10 mouse cellular contexts compared by ENCODE assay signal in genomic region chr12:100486232-100486631, GRCm38 (mm10). TPM values are rescaled to one million over a fixed set of nuclear protein-coding genes. Genes with fewer than 3 reads are reported as not detected.
DNase-seq lines count a peak whose midpoint lies in the region; TF ChIP-seq lines count a peak whose summit lies in the region.
"Had no signal": no experiment of that assay in that cellular context is flagged by ENCODE, and none has a peak within 500 bp of the region (broad histone marks: within the 10 kb centered on the region; RNA-seq: fewer than 3 reads in every experiment).

No protein-coding gene starts in this region.

- WGBS in lung, adult 2 months, result 63% methylated on average over 6 of the region's 6 CpGs

- H3K36me3 ChIP-seq in ES-Bruce4 (ENCODE audit: control insufficient read depth, insufficient read depth, low read length, poor library complexity, severe bottlenecking), result no peaks in the 10 kb centered on the region

- H3K9me3 ChIP-seq in ES-Bruce4 (replicated peaks; ENCODE audit: control insufficient read depth, insufficient read depth, low read length, poor library complexity, severe bottlenecking), result no peaks in the 10 kb centered on the region
- H3K9me3 ChIP-seq: heart, embryonic 13.5 days; neural tube, embryonic 12.5 days had no signal

- DNase-seq in gastrocnemius, postnatal 10 days, result peak; percentile 42
- DNase-seq in gastrocnemius, postnatal 14 days, result no peak
- DNase-seq in lung, adult 2 months, result no peak
- no peak for DNase-seq in lung, postnatal 36 days
- DNase-seq in left cerebral cortex, adult 11 months (ENCODE audit: low spot score), result no peak
- DNase-seq in T-cell, adult 2 months (ENCODE audit: low spot score), result no peak

- intact Hi-C loops in gastrocnemius, postnatal 14 days (cut with DNase I; ENCODE audit: low total_unique reads), result loop anchor here (10.0 kb wide), 1 partner anchor 281 kb away; no protein-coding TSS in a partner anchor

- no peak for TF ChIP-seq EP300 in ES-Bruce4 (IDR thresholded peaks at IDR 0.05; ENCODE audit: insufficient read depth, low read depth, low read length)

- H3K4me3 ChIP-seq in lung, adult 2 months (replicated peaks; ENCODE audit: extremely low read depth, low read depth, low read length), result no peak overlapping the region
- no peak overlapping the region for H3K4me3 ChIP-seq in ES-Bruce4 (ENCODE audit: low read depth, low read length)
- no peak overlapping the region for H3K4me3 ChIP-seq in bone marrow macrophage, adult 2 months (ENCODE audit: insufficient read depth, low read length)
- H3K4me3 ChIP-seq: heart, embryonic 13.5 days; neural tube, embryonic 12.5 days had no signal

- no peak for TF ChIP-seq POLR2A in lung, adult 2 months (IDR thresholded peaks at IDR 0.05; ENCODE audit: borderline replicate concordance, extremely low read depth, low read depth, low read length)
- TF ChIP-seq POLR2A in ES-Bruce4 (IDR thresholded peaks at IDR 0.05; ENCODE audit: insufficient read depth, low read length), result no peak
- TF ChIP-seq POLR2A in bone marrow macrophage, adult 2 months (IDR thresholded peaks at IDR 0.05; ENCODE audit: borderline replicate concordance, low read depth, low read length), result no peak

- H3K27me3 ChIP-seq in ES-Bruce4 (ENCODE audit: control insufficient read depth, insufficient read depth, low read length, poor library complexity, severe bottlenecking), result no peaks in the 10 kb centered on the region
- H3K27me3 ChIP-seq: heart, embryonic 13.5 days; neural tube, embryonic 12.5 days had no signal

- H3K9ac ChIP-seq in ES-Bruce4 (ENCODE audit: low read depth, poor library complexity, severe bottlenecking), result no peak overlapping the region
- H3K9ac ChIP-seq: heart, embryonic 13.5 days; neural tube, embryonic 12.5 days had no signal

- H3K27ac ChIP-seq in ES-Bruce4 (ENCODE audit: insufficient read depth, low read length), result no peak overlapping the region
- H3K27ac ChIP-seq in bone marrow macrophage, adult 2 months (ENCODE audit: insufficient read depth, low read depth, low read length), result no peak overlapping the region
- H3K27ac ChIP-seq: heart, embryonic 13.5 days; neural tube, embryonic 12.5 days had no signal

- H3K4me1 ChIP-seq in lung, adult 2 months (ENCODE audit: control insufficient read depth, insufficient read depth, low read length), result no peaks in the 10 kb centered on the region
- H3K4me1 ChIP-seq in ES-Bruce4 (ENCODE audit: control insufficient read depth, insufficient read depth, low read length), result no peaks in the 10 kb centered on the region
- H3K4me1 ChIP-seq in bone marrow macrophage, adult 2 months (ENCODE audit: control insufficient read depth, insufficient read depth, low read length), result no peaks in the 10 kb centered on the region
- H3K4me1 ChIP-seq: heart, embryonic 13.5 days had no signal

- TF ChIP-seq CTCF in lung, adult 2 months (IDR thresholded peaks at IDR 0.05; ENCODE audit: insufficient read depth, low read length), result 0 out of 2 replicates have a peak, but pooled peaks have one; percentile 14
- peak; percentile 50 for TF ChIP-seq CTCF in ES-Bruce4 (IDR thresholded peaks at IDR 0.05; ENCODE audit: low read depth, low read length)
- TF ChIP-seq CTCF in bone marrow macrophage, adult 2 months (IDR thresholded peaks at IDR 0.05; ENCODE audit: low read depth, low read length), result peak; percentile 28; the same call in 1 of the 2 replicates

RNA-seq across cellular contexts. Expression of gene Ttc7b, which starts 34.4 kb away (rescaled TPM):
- total RNA-seq in gastrocnemius, postnatal 10 days (2021), result 10 to 100 TPM; 73.3 to 74.1 TPM
- total RNA-seq in gastrocnemius, postnatal 14 days (2021), result 10 to 100 TPM; 81.8 to 94.3 TPM
- polyA plus RNA-seq in lung, adult 2 months (2012; rRNA removed), result 50.7 and 52.4 TPM in 2 replicates
- polyA plus RNA-seq in ES-Bruce4 (2011; ENCODE audit: insufficient read depth, insufficient read length, low read depth, missing spikeins), result 56.0 and 61.1 TPM in 2 replicates
- 18.8 and 19.4 TPM in 2 replicates for polyA plus RNA-seq in bone marrow macrophage, adult 2 months (2012; ENCODE audit: insufficient read depth, insufficient read length, missing spikeins)
